Mouse (Mus musculus): ENCODE measurements around the gene Creb3l2.

- TF ChIP-seq CTCF (IDR thresholded peaks at IDR 0.05; ENCODE audit: low read depth) (no peak), EP300 (IDR thresholded peaks at IDR 0.05; ENCODE audit: low read depth) (no peak)
These were observed 27.4 kb downstream of the Creb3l2 start for GRCm38 (mm10) chr6:37414576-37414975.

Measured in heart, postnatal 0 days (tissue).